Mouse (Mus musculus) heart, embryonic 12.5 days (tissue): Measurements from ENCODE around the gene Tmprss13. TPM values are rescaled to one million over a fixed set of nuclear protein-coding genes. Genes with fewer than 3 reads are reported as not detected.

ENCODE experiments used
- ATAC-seq: fragments of 200-750 bp; cut with Nextera tagmentation; 2 replicates; pipeline ENCODE4 v1.8.0; 2017; ENCODE audit warnings: moderate TSS enrichment, moderate library complexity; ENCODE audit not compliant: insufficient number of reproducible peaks, low FRiP score
- H3K27ac ChIP-seq: fragments of 300-500 bp; sonication (generic); 2 replicates; pipeline ENCODE4 v1.5.1; 2016; ENCODE audit warnings: mild to moderate bottlenecking, moderate library complexity; ENCODE audit not compliant: poor library complexity, severe bottlenecking
- H3K27me3 ChIP-seq: fragments of 300-500 bp; sonication (generic); replicated peaks from 2 replicates; pipeline ENCODE4 v1.6.1; 2016; ENCODE audit warnings: mild to moderate bottlenecking, moderate library complexity
- H3K36me3 ChIP-seq: fragments of 300-500 bp; sonication (generic); 2 replicates; pipeline ENCODE4 v1.6.1; 2016; ENCODE audit warnings: mild to moderate bottlenecking, moderate library complexity
- H3K4me1 ChIP-seq: fragments of 300-500 bp; sonication (generic); replicated peaks from 2 replicates; pipeline ENCODE4 v1.6.1; 2016; ENCODE audit warnings: mild to moderate bottlenecking
- H3K4me2 ChIP-seq: fragments of 300-500 bp; sonication (generic); 2 replicates; pipeline ENCODE4 v1.6.1; 2016; ENCODE audit warnings: mild to moderate bottlenecking, moderate library complexity
- H3K4me3 ChIP-seq: fragments of 300-500 bp; sonication (generic); 2 replicates; pipeline ENCODE4 v1.5.1; 2016; ENCODE audit warnings: mild to moderate bottlenecking
- H3K9ac ChIP-seq: fragments of 300-500 bp; sonication (generic); 2 replicates; pipeline ENCODE4 v1.6.1; 2016; ENCODE audit warnings: mild to moderate bottlenecking, moderate library complexity
- H3K9me3 ChIP-seq: fragments of 300-500 bp; sonication (generic); replicated peaks from 2 replicates; pipeline ENCODE4 v1.6.1; 2016; ENCODE audit warnings: mild to moderate bottlenecking, moderate library complexity
- WGBS: fragments of 180-500 bp; shearing (Covaris S2); methylation state at CpG from one replicate; pipeline ENCODE4 v1.1.7; 2016; 5-methylcytosine and 5-hydroxymethylcytosine counted together
- polyA plus RNA-seq: library from polyadenylated mRNA; unstranded; fragments of >200 nt; fragmentation: Nextera tagmentation; extraction: Ambion mirVana; gene quantifications from 2 replicates; pipeline ENCODE4 v1.2.1, GENCODE M21; 2016

Gene Tmprss13
- polyA plus RNA-seq, 1 experiment from 2014 or later, result not detected

DNA sequence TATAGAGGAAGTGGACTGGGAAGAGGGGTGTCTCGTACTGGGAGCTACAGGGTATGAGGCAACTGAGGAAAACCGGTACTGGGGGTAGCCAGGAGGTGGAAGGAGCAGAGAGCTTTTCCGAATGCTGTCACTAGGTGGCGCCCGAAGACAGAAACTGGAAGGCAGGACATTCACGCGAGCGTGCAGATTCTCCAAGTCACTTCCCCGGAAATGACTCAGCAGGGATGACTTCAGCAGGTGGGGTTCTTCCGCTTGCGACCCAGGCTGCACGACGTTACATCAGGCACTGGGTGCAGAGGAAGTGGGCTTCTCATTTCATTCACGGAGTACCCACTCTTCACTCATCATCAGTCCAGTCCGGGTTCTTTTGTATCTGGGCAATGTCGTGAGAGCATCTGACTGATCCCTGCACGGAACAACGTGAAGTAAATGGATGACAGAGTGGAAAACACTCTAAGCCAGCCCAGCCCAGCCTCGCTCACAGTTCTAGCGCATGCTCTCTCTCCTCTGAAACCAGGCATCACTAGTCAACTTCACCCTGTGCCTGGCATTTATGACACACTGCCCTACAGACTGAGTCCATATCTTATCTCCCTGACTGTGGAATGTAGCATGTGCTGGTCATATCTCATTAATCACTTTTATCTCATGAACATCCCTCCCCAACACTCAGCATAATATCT, 18.3 kb upstream of the Tmprss13 start:
- Histone ChIP-seq H3K9ac (no peak overlapping the region), H3K36me3 (no peaks in the 10 kb centered on the region), H3K4me2 (peak overlapping the region; percentile 62), H3K4me1 (peaks cover 4% of the 10 kb centered on the region; the same call in 1 of the 2 replicates), H3K27me3 (no peaks in the 10 kb centered on the region), H3K9me3 (0 out of 2 replicates have a peak, but pooled peaks cover 2% of the 10 kb centered on the region), H3K4me3 (peak overlapping the region; percentile 29), H3K27ac (no peak overlapping the region)
- 12% methylated on average over 20 of the region's 20 CpGs for WGBS
- ATAC-seq, result peak; percentile 75

DNA sequence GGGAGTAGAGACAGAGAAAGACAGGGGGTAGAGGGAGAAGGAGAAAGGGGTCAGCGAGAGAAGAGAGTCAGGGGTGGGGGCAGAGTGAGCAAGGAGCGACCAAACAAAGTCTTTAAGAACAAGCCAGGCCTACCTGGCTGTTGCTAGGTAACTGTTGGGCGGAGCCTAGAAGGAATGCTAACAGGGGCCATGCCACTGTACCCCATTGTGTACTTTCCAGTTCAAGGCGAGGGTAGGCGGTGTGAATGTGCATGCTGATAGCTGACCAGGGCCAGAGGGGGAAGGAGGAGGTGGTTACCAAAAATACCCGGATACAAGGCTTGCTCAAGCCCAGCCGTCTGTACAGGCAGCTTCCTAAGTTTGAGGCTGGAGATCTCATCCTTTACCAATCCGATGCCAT, 17.1 kb upstream of the Tmprss13 start:
- Histone ChIP-seq H3K4me2 (no peak overlapping the region), H3K9ac (no peak overlapping the region), H3K27ac (no peak overlapping the region), H3K9me3 (0 out of 2 replicates have a peak, but pooled peaks cover 2% of the 10 kb centered on the region), H3K27me3 (no peaks in the 10 kb centered on the region), H3K4me1 (peaks cover 4% of the 10 kb centered on the region; the same call in 1 of the 2 replicates), H3K4me3 (no peak overlapping the region), H3K36me3 (no peaks in the 10 kb centered on the region)
- ATAC-seq, result no peak
- 76% methylated on average over 8 of the region's 8 CpGs for WGBS

DNA sequence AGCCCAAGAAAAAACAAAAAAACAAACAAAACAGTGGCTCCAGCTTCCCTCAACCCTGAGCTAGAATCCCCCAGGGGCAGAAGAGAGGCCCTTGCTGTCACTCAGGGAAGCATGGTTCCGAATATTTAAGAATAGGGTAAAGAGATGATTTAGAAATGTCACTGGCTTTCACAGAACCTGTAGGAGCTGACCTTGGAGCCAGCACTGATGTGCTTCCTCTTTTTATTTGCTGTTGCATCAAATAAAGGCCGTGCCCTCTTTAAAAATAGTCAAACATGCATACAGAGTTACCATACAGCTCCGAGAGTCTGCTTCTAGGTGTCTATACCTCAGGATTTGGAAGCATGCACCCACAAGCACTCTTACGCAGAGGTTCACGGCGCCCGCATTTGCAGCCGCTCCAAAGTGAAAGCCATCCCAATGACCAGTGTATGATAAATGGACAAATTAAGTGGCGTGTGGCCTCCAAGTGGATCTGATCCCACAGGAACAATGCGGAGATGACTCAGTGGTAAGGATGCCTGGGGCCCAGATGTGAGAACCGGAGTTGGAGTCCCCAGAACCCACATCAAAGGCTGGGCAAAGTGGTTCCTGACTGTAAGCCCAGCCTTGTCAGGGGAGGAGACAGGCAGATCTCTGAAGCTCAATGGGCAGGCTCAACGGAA, 12.0 kb upstream of the Tmprss13 start:
- no peak overlapping the region for H3K9ac ChIP-seq
- H3K27me3 ChIP-seq, result 0 out of 2 replicates have a peak, but pooled peaks cover 3% of the 10 kb centered on the region
- 84% methylated on average over 12 of the region's 12 CpGs for WGBS
- H3K36me3 ChIP-seq, result no peaks in the 10 kb centered on the region
- no peak for ATAC-seq
- H3K4me1 ChIP-seq, result no peaks in the 10 kb centered on the region
- no peak overlapping the region for H3K4me2 ChIP-seq
- no peak overlapping the region for H3K4me3 ChIP-seq
- H3K9me3 ChIP-seq, result no peaks in the 10 kb centered on the region
- H3K27ac ChIP-seq, result no peak overlapping the region

DNA sequence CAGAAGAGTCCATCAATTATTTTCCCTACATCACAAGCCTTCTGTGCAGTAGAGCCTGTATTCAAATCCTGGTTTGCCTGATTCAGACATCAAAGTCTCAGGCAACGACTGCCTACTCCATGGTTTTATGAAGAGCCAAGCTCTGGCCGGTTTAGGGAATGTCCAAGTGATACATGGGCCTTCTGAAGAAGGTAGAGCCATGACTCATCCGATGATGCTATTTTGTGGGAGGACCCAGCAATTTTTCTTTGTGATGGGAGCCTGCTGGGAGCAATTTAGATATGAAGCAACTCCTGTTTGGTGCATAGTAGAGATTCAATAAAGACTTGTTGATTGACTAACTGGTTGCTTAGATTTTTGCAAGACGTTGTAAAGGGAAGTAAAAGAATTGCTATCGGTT, 10.4 kb upstream of the Tmprss13 start:
- H3K9ac ChIP-seq, result no peak overlapping the region
- H3K4me2 ChIP-seq, result no peak overlapping the region
- no peaks in the 10 kb centered on the region for H3K9me3 ChIP-seq
- H3K4me1 ChIP-seq, result no peaks in the 10 kb centered on the region
- no peak overlapping the region for H3K4me3 ChIP-seq
- 82% methylated on average over 5 of the region's 5 CpGs for WGBS
- 0 out of 2 replicates have a peak, but pooled peaks cover 15% of the 10 kb centered on the region for H3K27me3 ChIP-seq
- H3K36me3 ChIP-seq, result no peaks in the 10 kb centered on the region
- no peak for ATAC-seq
- H3K27ac ChIP-seq, result no peak overlapping the region

DNA sequence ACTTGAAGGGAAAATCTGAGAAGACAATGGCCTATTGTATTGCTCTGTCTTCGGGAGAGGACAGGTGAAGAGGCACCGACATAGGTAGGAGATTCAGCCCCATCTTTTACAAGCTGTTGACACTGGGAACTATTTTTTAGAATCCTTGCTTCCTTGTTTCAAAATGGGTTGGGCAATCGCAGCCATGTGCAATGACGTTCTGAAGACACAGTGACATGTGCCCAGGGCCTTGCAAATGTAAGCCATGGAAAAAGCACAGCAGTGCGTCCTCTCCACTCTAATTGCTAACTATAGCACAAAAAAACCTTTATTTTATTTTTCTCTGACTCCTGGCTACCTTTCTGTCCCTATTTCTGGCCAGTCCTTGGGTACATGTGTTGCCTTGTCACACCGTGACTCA, 7.0 kb upstream of the Tmprss13 start:
- H3K36me3 ChIP-seq, result no peaks in the 10 kb centered on the region
- ATAC-seq, result no peak
- no peak overlapping the region for H3K4me3 ChIP-seq
- H3K9ac ChIP-seq, result no peak overlapping the region
- no peak overlapping the region for H3K27ac ChIP-seq
- no peaks in the 10 kb centered on the region for H3K9me3 ChIP-seq
- no peak overlapping the region for H3K4me2 ChIP-seq
- H3K4me1 ChIP-seq, result no peaks in the 10 kb centered on the region
- H3K27me3 ChIP-seq, result peaks cover 42% of the 10 kb centered on the region
- WGBS, result 78% methylated on average over 6 of the region's 6 CpGs

DNA sequence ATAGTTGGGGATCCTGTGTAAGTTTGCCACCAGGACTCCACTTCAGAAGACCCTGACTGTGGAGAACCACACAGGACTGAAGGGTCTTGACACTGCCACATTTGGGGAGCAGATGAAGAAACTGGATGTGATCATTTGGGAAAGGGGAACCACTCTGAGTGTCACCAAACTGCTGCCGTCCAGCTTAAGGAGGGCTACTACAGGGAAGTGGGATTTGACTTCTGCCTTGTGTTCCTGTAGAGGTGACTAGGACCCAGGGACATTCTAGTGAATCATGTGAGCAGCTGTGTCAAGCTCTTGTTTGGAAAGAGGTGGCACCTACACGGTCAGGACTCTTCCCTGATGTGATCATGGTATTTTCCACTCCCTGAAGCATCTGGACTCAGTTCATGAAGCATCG, 5.0 kb upstream of the Tmprss13 start:
- H3K4me1 ChIP-seq, result no peaks in the 10 kb centered on the region
- no peak overlapping the region for H3K9ac ChIP-seq
- no peaks in the 10 kb centered on the region for H3K9me3 ChIP-seq
- H3K36me3 ChIP-seq, result no peaks in the 10 kb centered on the region
- ATAC-seq, result no peak
- H3K4me2 ChIP-seq, result no peak overlapping the region
- H3K4me3 ChIP-seq, result no peak overlapping the region
- WGBS, result 70% methylated on average over 3 of the region's 3 CpGs
- H3K27ac ChIP-seq, result no peak overlapping the region
- H3K27me3 ChIP-seq, result peaks cover 60% of the 10 kb centered on the region

DNA sequence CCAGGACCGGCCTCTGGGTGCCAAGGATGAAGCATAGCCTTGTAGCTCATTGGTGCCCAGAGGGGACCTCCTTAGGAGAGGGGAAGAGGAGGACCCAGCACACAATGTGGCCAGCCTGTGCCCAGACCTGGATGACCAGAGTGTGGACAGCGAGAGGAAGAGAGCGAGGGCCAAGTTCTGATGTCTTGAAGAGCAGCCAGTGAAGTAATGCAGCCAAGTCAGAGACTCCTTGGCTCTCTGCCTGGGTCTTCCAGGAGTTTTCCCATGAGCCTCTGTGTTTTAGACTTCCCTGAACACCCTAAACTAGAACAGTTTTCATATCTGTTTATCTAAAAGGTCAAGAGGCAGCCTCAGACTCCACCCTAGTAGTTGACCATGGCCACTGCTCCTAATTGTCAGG, 1.3 kb upstream of the Tmprss13 start:
- Histone ChIP-seq H3K9me3 (no peaks in the 10 kb centered on the region), H3K36me3 (no peaks in the 10 kb centered on the region), H3K27me3 (peaks cover 74% of the 10 kb centered on the region), H3K27ac (no peak overlapping the region), H3K9ac (no peak overlapping the region), H3K4me3 (no peak overlapping the region), H3K4me2 (no peak overlapping the region), H3K4me1 (no peaks in the 10 kb centered on the region)
- 69% methylated on average over 3 of the region's 3 CpGs for WGBS
- no peak for ATAC-seq

DNA sequence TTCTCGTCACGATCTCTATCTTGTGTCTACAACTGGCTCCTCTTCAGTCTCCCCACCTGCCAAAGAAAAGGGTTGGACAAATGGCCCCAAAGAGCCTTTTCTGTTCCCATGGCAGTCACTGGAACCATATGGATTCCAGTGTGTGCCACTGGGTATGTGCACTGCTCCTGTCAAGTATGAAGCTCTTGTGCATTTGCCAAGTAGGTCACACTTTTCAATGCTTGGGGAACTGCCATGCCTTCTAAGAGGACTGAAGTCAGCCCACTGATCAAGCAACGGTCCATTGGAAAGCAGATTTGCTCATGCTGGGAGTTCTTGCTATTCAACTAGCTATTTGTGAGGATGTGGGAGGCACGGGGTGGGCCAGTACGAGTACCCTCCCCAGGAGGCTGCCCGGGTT, 2.6 kb downstream of the Tmprss13 start:
- Histone ChIP-seq H3K4me1 (peaks cover 6% of the 10 kb centered on the region; the same call in 1 of the 2 replicates), H3K4me3 (no peak overlapping the region), H3K27me3 (peaks cover 52% of the 10 kb centered on the region), H3K36me3 (no peaks in the 10 kb centered on the region), H3K4me2 (no peak overlapping the region), H3K27ac (no peak overlapping the region), H3K9me3 (no peaks in the 10 kb centered on the region), H3K9ac (no peak overlapping the region)
- 76% methylated on average over 6 of the region's 6 CpGs for WGBS
- ATAC-seq, result no peak

DNA sequence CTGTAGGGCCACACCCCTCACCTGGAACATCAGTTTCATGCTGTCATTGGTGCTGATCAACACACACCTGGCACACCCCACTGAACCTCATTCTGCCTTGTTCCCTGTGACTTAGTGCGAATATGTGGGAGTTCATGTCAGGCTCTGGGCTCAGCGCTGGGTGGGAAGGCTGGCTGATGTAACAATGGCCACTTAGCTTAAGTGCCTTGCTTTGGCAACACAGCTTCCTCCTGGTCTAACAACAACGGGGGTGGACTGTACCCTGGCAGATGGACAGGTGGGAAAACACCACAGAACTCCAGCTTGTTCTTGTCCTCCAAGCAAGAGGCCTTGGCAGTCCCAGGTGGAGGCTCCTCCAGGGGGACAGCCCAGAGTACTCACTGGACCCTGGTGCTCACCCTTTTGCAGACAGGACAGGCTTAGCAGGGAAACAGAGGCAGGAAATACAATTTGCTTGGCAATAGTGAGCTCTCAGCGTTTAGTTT, 3.1 kb downstream of the Tmprss13 start:
- WGBS, result 75% methylated on average over 4 of the region's 4 CpGs
- Histone ChIP-seq H3K27me3 (peaks cover 47% of the 10 kb centered on the region), H3K9me3 (no peaks in the 10 kb centered on the region), H3K4me3 (no peak overlapping the region), H3K9ac (no peak overlapping the region), H3K27ac (no peak overlapping the region), H3K4me1 (peaks cover 6% of the 10 kb centered on the region; the same call in 1 of the 2 replicates), H3K36me3 (no peaks in the 10 kb centered on the region), H3K4me2 (no peak overlapping the region)
- ATAC-seq, result no peak

DNA sequence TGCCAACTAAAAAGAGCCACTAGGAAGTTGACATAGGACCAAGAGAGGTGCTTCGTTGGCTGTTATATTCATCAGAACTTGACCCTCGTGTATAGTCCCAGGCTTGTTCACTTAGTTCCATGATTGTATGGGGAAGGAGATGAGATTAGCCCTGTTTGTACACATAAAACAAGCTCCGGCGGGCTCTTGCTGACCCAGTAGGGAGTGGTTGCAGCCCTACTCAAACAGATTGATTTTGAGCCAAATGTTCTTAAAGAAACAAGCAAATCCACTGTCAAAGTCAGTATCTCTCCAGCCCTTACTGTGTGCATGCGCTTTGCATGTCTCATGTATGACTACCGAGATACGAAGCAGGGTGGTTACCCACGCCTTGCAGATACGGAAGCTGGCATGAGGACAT, 7.5 kb downstream of the Tmprss13 start:
- H3K27ac ChIP-seq, result no peak overlapping the region
- H3K9ac ChIP-seq, result no peak overlapping the region
- no peak overlapping the region for H3K4me2 ChIP-seq
- no peaks in the 10 kb centered on the region for H3K9me3 ChIP-seq
- H3K4me3 ChIP-seq, result no peak overlapping the region
- no peaks in the 10 kb centered on the region for H3K36me3 ChIP-seq
- ATAC-seq, result no peak
- WGBS, result 86% methylated on average over 9 of the region's 9 CpGs
- peaks cover 21% of the 10 kb centered on the region; the same call in 1 of the 2 replicates for H3K27me3 ChIP-seq
- H3K4me1 ChIP-seq, result peaks cover 6% of the 10 kb centered on the region; the same call in 1 of the 2 replicates

DNA sequence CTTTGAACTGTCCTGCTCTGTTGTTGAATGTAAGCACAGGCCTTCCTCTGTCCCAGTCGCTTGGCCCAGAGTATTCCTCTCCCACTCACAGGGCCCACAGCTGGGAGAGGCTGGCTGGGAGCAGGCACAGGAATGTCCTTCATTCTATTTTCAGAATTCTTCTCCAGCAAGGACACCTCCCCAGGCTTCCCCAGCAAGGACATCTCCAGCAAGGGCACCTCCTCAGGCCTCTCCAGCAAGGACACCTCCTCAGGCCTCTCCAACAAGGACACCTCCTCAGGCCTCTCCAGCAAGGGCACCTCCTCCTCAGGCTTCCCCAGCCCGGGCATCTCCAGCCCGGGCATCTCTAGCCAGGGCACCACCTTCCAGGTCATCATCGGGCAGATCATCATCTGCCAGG, 9.4 kb downstream of the Tmprss13 start:
- ATAC-seq, result no peak
- H3K4me1 ChIP-seq, result peaks cover 6% of the 10 kb centered on the region; the same call in 1 of the 2 replicates
- WGBS, result 67% methylated on average over 4 of the region's 4 CpGs
- H3K27ac ChIP-seq, result no peak overlapping the region
- H3K36me3 ChIP-seq, result no peaks in the 10 kb centered on the region
- no peaks in the 10 kb centered on the region for H3K9me3 ChIP-seq
- no peak overlapping the region for H3K4me2 ChIP-seq
- peaks cover 20% of the 10 kb centered on the region; the same call in 1 of the 2 replicates for H3K27me3 ChIP-seq
- H3K9ac ChIP-seq, result no peak overlapping the region
- no peak overlapping the region for H3K4me3 ChIP-seq
